Mouse (Mus musculus) CH12.LX (cell line): ENCODE data around the gene Rbm6. TPM values are rescaled to one million over a fixed set of nuclear protein-coding genes. Genes with fewer than 3 reads are reported as not detected.

Source experiments
- DNase-seq: peaks from one replicate; pipeline ENCODE4 v3.0.0-alpha.2; 2013; ENCODE audit errors: extremely low read depth
- H3K27ac ChIP-seq: 2 replicates; pipeline ENCODE4 v1.5.1; 2012; ENCODE audit warnings: low read depth, mild to moderate bottlenecking, control low read depth, moderate library complexity; ENCODE audit not compliant: insufficient read depth
- H3K27me3 ChIP-seq: replicated peaks from 2 replicates; pipeline ENCODE3; 2012; ENCODE audit warnings: inconsistent platforms
- H3K36me3 ChIP-seq, 2 experiments: replicated peaks in 1 of 2; 2 replicates each; pipeline versions ENCODE3 to v1.6.1; 2012; ENCODE audit warnings: inconsistent platforms in 1 of 2, low read length in 1 of 2, mild to moderate bottlenecking in 1 of 2, mixed read lengths in 1 of 2, moderate library complexity in 1 of 2; ENCODE audit not compliant: control insufficient read depth in 1 of 2, insufficient read depth in 1 of 2
- H3K4me1 ChIP-seq, 2 experiments: 2 replicates each; pipeline ENCODE4 v1.6.1; 2012; ENCODE audit warnings: inconsistent platforms in 1 of 2, moderate library complexity in 1 of 2; ENCODE audit not compliant: insufficient read depth in 2 of 2, control insufficient read depth in 1 of 2
- H3K4me2 ChIP-seq: 2 replicates; pipeline ENCODE4 v1.6.1; 2012; ENCODE audit warnings: low read depth, mild to moderate bottlenecking, control low read depth; ENCODE audit not compliant: poor library complexity, insufficient read depth, severe bottlenecking
- H3K4me3 ChIP-seq, 3 experiments: fragments of 150-350 bp in 1 of 3; sonication (generic) in 1 of 3; replicated peaks in 1 of 3; 2 replicates each; pipeline versions ENCODE3 to v1.5.1; 2011 to 2012; ENCODE audit warnings: low read depth in 2 of 3, low read length in 2 of 3, mild to moderate bottlenecking in 2 of 3, moderate library complexity in 2 of 3, control low read depth in 1 of 3, improper control_type of control experiment in 1 of 3, inconsistent platforms in 1 of 3, mixed read lengths in 1 of 3; ENCODE audit not compliant: poor library complexity in 1 of 3
- H3K79me2 ChIP-seq: replicated peaks from 2 replicates; pipeline ENCODE4 v1.6.1; 2012; ENCODE audit warnings: mild to moderate bottlenecking, moderate library complexity; ENCODE audit not compliant: control insufficient read depth, poor library complexity, insufficient read depth, severe bottlenecking; ENCODE audit errors: extremely low read depth
- H3K9ac ChIP-seq: 2 replicates; pipeline ENCODE4 v1.6.1; 2012; ENCODE audit warnings: low read depth, mild to moderate bottlenecking, control low read depth, moderate library complexity; ENCODE audit not compliant: insufficient read depth
- H3K9me3 ChIP-seq: replicated peaks from 2 replicates; pipeline ENCODE3; 2012; ENCODE audit warnings: low read length, inconsistent platforms, mixed read lengths
- BHLHE40 ChIP-seq: IDR thresholded peaks from 2 replicates; pipeline ENCODE4 v1.6.1; 2011; ENCODE audit warnings: mild to moderate bottlenecking, low read depth, low read length, improper control_type of control experiment
- CHD1 ChIP-seq: IDR thresholded peaks from 2 replicates; pipeline ENCODE4 v1.6.1; 2012; ENCODE audit warnings: low read depth, low read length, improper control_type of control experiment, inconsistent platforms
- CHD2 ChIP-seq: IDR thresholded peaks from 2 replicates; pipeline ENCODE4 v1.6.1; 2011; ENCODE audit warnings: low read length, improper control_type of control experiment
- CTCF ChIP-seq, 2 experiments: IDR thresholded peaks in 1 of 2; conservative IDR thresholded peaks in 1 of 2; 2 replicates each; pipeline ENCODE4 v1.5.1; 2011 to 2012; ENCODE audit warnings: low read depth in 2 of 2, low read length in 2 of 2, improper control_type of control experiment in 1 of 2, inconsistent platforms in 1 of 2, mild to moderate bottlenecking in 1 of 2, moderate library complexity in 1 of 2
- E2F4 ChIP-seq: IDR thresholded peaks from 2 replicates; pipeline ENCODE4 v1.6.1; 2011; ENCODE audit warnings: low read depth, low read length, improper control_type of control experiment; ENCODE audit not compliant: insufficient replicate concordance
- ELF1 ChIP-seq: IDR thresholded peaks from 2 replicates; pipeline ENCODE4 v1.6.1; 2014; ENCODE audit warnings: low read depth, mild to moderate bottlenecking, inconsistent platforms, low read length, improper control_type of control experiment
- EP300 ChIP-seq: IDR thresholded peaks from 2 replicates; pipeline ENCODE4 v1.6.1; 2011; ENCODE audit warnings: low read length, improper control_type of control experiment
- ETS1 ChIP-seq: conservative IDR thresholded peaks from 2 replicates; pipeline ENCODE4 v1.6.1; 2012; ENCODE audit warnings: low read depth, mild to moderate bottlenecking, inconsistent platforms, low read length, improper control_type of control experiment, moderate library complexity
- GABPA ChIP-seq: IDR thresholded peaks from 2 replicates; pipeline ENCODE4 v1.6.1; 2012; ENCODE audit warnings: low read depth, low read length, improper control_type of control experiment, inconsistent platforms; ENCODE audit not compliant: insufficient replicate concordance
- HCFC1 ChIP-seq: IDR thresholded peaks from 2 replicates; pipeline ENCODE4 v1.6.1; 2012; ENCODE audit warnings: low read depth, mild to moderate bottlenecking, inconsistent platforms, low read length, improper control_type of control experiment
- IRF4 ChIP-seq: IDR thresholded peaks from 2 replicates; pipeline ENCODE4 v1.6.1; 2014; ENCODE audit warnings: low read depth, mild to moderate bottlenecking, inconsistent platforms, low read length, improper control_type of control experiment
- JUN ChIP-seq: IDR thresholded peaks from 2 replicates; pipeline ENCODE4 v1.6.1; 2011; ENCODE audit warnings: low read depth, mild to moderate bottlenecking, low read length, improper control_type of control experiment, moderate library complexity; ENCODE audit not compliant: insufficient read depth
- JUND ChIP-seq: conservative IDR thresholded peaks from 2 replicates; pipeline ENCODE4 v1.6.1; 2011; ENCODE audit warnings: low read depth, low read length, improper control_type of control experiment
- KAT2A ChIP-seq: IDR thresholded peaks from 2 replicates; pipeline ENCODE4 v1.6.1; 2012; ENCODE audit warnings: low read length, improper control_type of control experiment, inconsistent platforms; ENCODE audit not compliant: insufficient replicate concordance
- MAFK ChIP-seq: IDR thresholded peaks from 2 replicates; pipeline ENCODE4 v1.6.1; 2011; ENCODE audit warnings: low read length, improper control_type of control experiment; ENCODE audit not compliant: insufficient replicate concordance
- MAX ChIP-seq: IDR thresholded peaks from 2 replicates; pipeline ENCODE4 v1.6.1; 2011; ENCODE audit warnings: low read length, improper control_type of control experiment
- MAZ ChIP-seq: IDR thresholded peaks from 2 replicates; pipeline ENCODE4 v1.6.1; 2012; ENCODE audit warnings: low read depth, mild to moderate bottlenecking, inconsistent platforms, low read length, improper control_type of control experiment, moderate library complexity
- MEF2A ChIP-seq: IDR thresholded peaks from 2 replicates; pipeline ENCODE4 v1.6.1; 2014; ENCODE audit warnings: low read depth, mild to moderate bottlenecking, inconsistent platforms, low read length, improper control_type of control experiment, borderline replicate concordance
- MXI1 ChIP-seq: IDR thresholded peaks from 2 replicates; pipeline ENCODE4 v1.6.1; 2011; ENCODE audit warnings: mild to moderate bottlenecking, low read depth, low read length, improper control_type of control experiment
- MYC ChIP-seq: IDR thresholded peaks from 2 replicates; pipeline ENCODE4 v1.6.1; 2011; ENCODE audit warnings: low read depth, mild to moderate bottlenecking, improper control_type of control experiment, low read length
- NELFE ChIP-seq: IDR thresholded peaks from 2 replicates; pipeline ENCODE4 v1.6.1; 2011; ENCODE audit warnings: low read depth, low read length, improper control_type of control experiment
- NRF1 ChIP-seq: IDR thresholded peaks from 2 replicates; pipeline ENCODE4 v1.6.1; 2014; ENCODE audit warnings: low read depth, mild to moderate bottlenecking, inconsistent platforms, low read length, improper control_type of control experiment, moderate library complexity
- PAX5 ChIP-seq: IDR thresholded peaks from 2 replicates; pipeline ENCODE4 v1.6.1; 2012; ENCODE audit warnings: low read length, inconsistent platforms, mixed read lengths
- POLR2A ChIP-seq: IDR thresholded peaks from 2 replicates; pipeline ENCODE4 v1.6.1; 2011; ENCODE audit warnings: low read depth, mild to moderate bottlenecking, improper control_type of control experiment, low read length
- POLR2AphosphoS2 ChIP-seq: IDR thresholded peaks from 2 replicates; pipeline ENCODE4 v1.6.1; 2011; ENCODE audit warnings: low read depth, low read length, improper control_type of control experiment
- RAD21 ChIP-seq: IDR thresholded peaks from 2 replicates; pipeline ENCODE4 v1.6.1; 2011; ENCODE audit warnings: low read depth, mild to moderate bottlenecking, low read length, improper control_type of control experiment, moderate library complexity
- RCOR1 ChIP-seq: conservative IDR thresholded peaks from 2 replicates; pipeline ENCODE4 v1.6.1; 2012; ENCODE audit warnings: low read depth, mild to moderate bottlenecking, inconsistent platforms, low read length, improper control_type of control experiment
- SIN3A ChIP-seq: IDR thresholded peaks from 2 replicates; pipeline ENCODE4 v1.6.1; 2012; ENCODE audit warnings: low read length, improper control_type of control experiment, inconsistent platforms
- SMC3 ChIP-seq: IDR thresholded peaks from 2 replicates; pipeline ENCODE4 v1.6.1; 2011; ENCODE audit warnings: low read depth, low read length, improper control_type of control experiment
- TBP ChIP-seq: conservative IDR thresholded peaks from 2 replicates; pipeline ENCODE4 v1.6.1; 2011; ENCODE audit warnings: low read depth, low read length, improper control_type of control experiment
- TCF12 ChIP-seq: IDR thresholded peaks from 2 replicates; pipeline ENCODE4 v1.6.1; 2014; ENCODE audit warnings: low read depth, mild to moderate bottlenecking, inconsistent platforms, low read length, improper control_type of control experiment
- UBTF ChIP-seq: IDR thresholded peaks from 2 replicates; pipeline ENCODE4 v1.6.1; 2012; ENCODE audit warnings: low read depth, mild to moderate bottlenecking, inconsistent platforms, low read length, improper control_type of control experiment, moderate library complexity
- USF1 ChIP-seq: IDR thresholded peaks from 2 replicates; pipeline ENCODE4 v1.6.1; 2014; ENCODE audit warnings: low read depth, mild to moderate bottlenecking, inconsistent platforms, low read length, improper control_type of control experiment
- USF2 ChIP-seq: conservative IDR thresholded peaks from 2 replicates; pipeline ENCODE4 v1.6.1; 2011; ENCODE audit warnings: low read depth, low read length, improper control_type of control experiment
- ZC3H11A ChIP-seq: IDR thresholded peaks from 2 replicates; pipeline ENCODE4 v1.6.1; 2012; ENCODE audit warnings: low read depth, mild to moderate bottlenecking, inconsistent platforms, low read length, improper control_type of control experiment
- ZKSCAN1 ChIP-seq: IDR thresholded peaks from 2 replicates; pipeline ENCODE4 v1.6.1; 2012; ENCODE audit warnings: low read depth, inconsistent platforms, low read length, improper control_type of control experiment, borderline replicate concordance
- ZMIZ1 ChIP-seq: IDR thresholded peaks from 2 replicates; pipeline ENCODE4 v1.6.1; 2012; ENCODE audit warnings: low read depth, mild to moderate bottlenecking, inconsistent platforms, low read length, improper control_type of control experiment
- ZNF384 ChIP-seq: IDR thresholded peaks from 2 replicates; pipeline ENCODE4 v1.6.1; 2012; ENCODE audit warnings: low read depth, low read length, improper control_type of control experiment, inconsistent platforms
- dilution Hi-C: fragments of 300-500 bp; cut with MboI; formaldehyde crosslinking; loops from 2 replicates; pipeline ENCODE4 v1.14.3; 2020; ENCODE audit warnings: low sequenced_read_pairs; ENCODE audit not compliant: extremely low pct_unique_long_range_greater_than_20kb, extremely low pct_ligation_motif_present
- in situ Hi-C: fragments of 300-500 bp; cut with MboI; formaldehyde crosslinking; loops from 3 replicates; pipeline ENCODE4 v1.14.3; 2019; ENCODE audit warnings: low sequenced_read_pairs, low pct_ligation_motif_present, low pct_unique_long_range_greater_than_20kb, mixed read lengths
- polyA plus RNA-seq: library from polyadenylated mRNA; unstranded; fragments of >175 nt; gene quantifications from 2 replicates; pipeline ENCODE4 v1.2.1, GENCODE M21; 2012; ENCODE audit warnings: low read depth; ENCODE audit not compliant: insufficient read length
- total RNA-seq, 2 experiments: library from RNA; depleted of rRNA; stranded (reverse); fragments of 300-350 nt in 1 of 2; fragments of >200 nt in 1 of 2; gene quantifications; 2 replicates each; pipeline ENCODE4 v1.2.3; 2012 to 2014

Gene Rbm6
- total and polyA plus RNA-seq, 3 experiments: 39.1 to 56.6 (median 43.3) TPM

DNA sequence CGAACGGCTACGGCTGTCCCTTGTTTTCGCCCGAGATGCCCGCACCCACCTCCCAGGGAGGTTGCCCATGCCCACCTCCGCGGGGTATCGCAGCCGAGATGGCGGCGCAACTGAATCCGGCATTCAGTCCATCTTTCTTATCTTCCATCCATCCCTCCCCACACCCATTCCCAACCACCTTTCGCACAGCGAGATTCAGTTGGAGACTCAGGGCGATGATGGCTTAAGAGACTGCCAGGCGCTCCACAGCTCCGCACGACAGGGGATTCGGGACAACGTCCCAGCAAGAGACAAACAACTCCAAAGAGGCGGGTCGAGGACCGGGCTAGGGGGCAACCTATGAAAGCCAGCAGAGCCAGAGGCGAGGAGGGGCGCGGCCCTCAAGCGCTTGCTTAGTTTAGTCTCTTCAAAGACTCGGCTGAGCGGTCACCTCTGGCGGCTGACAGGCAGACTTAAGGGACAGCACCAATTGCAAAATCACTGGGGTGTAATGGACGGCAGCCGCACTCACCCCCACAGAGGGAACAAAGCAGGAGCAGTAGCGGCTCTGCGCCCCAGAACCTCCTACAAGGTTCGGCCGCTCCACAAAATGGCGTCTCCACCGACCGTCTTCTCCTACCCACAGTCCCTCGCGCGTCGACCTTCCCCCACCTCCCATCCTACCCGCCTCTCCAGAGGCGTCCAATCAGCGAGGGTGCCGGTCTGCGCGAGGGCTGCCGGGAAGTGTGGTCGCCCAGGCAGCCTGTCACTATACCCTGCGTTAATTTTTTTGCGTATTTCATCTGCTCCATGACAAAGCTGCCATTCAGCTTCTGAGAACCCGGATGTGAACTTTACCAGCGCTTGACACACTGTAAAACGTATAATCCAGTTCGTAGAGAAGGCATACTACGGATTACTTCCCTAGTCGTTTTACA, 102.4 kb downstream of the Rbm6 start, which contains the start of gene Rbm5:
Gene Rbm5 (minus strand): TSS at position 623 of the 917 bp plus-strand sequence.
- Histone ChIP-seq H3K9me3 (no peaks in the 10 kb centered on the region), H3K27me3 (no peaks in the 10 kb centered on the region), H3K27ac (peak within 1 kb of the TSS; percentile 79), H3K79me2 (peaks cover 33% of the 10 kb centered on the region), H3K4me3 (peak within 1 kb of the TSS; percentile 82 to 98 (median 88)), H3K36me3 (peaks cover 46 to 57% of the 10 kb centered on the region in 2 experiments), H3K4me1 (peaks cover 4 to 19% of the 10 kb centered on the region in 2 experiments; a peak in 3 of 4 replicates)
- in situ Hi-C loops (no loop called here), dilution Hi-C loops (no loop called here)
- TF ChIP-seq BHLHE40: no peak
- no peak for TF ChIP-seq USF1
- no peak for TF ChIP-seq ETS1
- TF ChIP-seq EP300: no peak
- TF ChIP-seq MAX: no peak
- no peak for TF ChIP-seq ZC3H11A
- TF ChIP-seq ELF1: peak; percentile 88
- TF ChIP-seq KAT2A: peak; percentile 80; the same call in 1 of the 2 replicates
- TF ChIP-seq TCF12: peak; percentile 85; the same call in 1 of the 2 replicates
- TF ChIP-seq RCOR1: no peak
- TF ChIP-seq MAZ: no peak
- no peak; the same call in 1 of the 2 replicates for TF ChIP-seq E2F4
- peak; percentile 93 for TF ChIP-seq POLR2AphosphoS2
- TF ChIP-seq MXI1: peak; percentile 64
- TF ChIP-seq GABPA: no peak; the same call in 1 of the 2 replicates
- TF ChIP-seq PAX5: no peak
- TF ChIP-seq POLR2A: peak; percentile 88
- TF ChIP-seq MEF2A: peak; percentile 49; the same call in 1 of the 2 replicates
- TF ChIP-seq MAFK: no peak
- no peak for TF ChIP-seq ZKSCAN1
- peak; percentile 90 for TF ChIP-seq ZMIZ1
- TF ChIP-seq CHD1: peak; percentile 75
- TF ChIP-seq CHD2: no peak
- no peak for TF ChIP-seq JUN
- peak; percentile 80 for TF ChIP-seq SIN3A
- TF ChIP-seq TBP: peak; percentile 84
- peak; percentile 79 for TF ChIP-seq ZNF384
- peak; percentile 90 for TF ChIP-seq HCFC1
- TF ChIP-seq NRF1: peak; percentile 73
- no peak for TF ChIP-seq MYC
- TF ChIP-seq SMC3: no peak
- no peak for TF ChIP-seq USF2
- TF ChIP-seq NELFE: peak; percentile 89
- TF ChIP-seq UBTF: no peak; the same call in 1 of the 2 replicates
- no peak; the same call in 1 of the 2 replicates for TF ChIP-seq IRF4
- no peak for TF ChIP-seq RAD21
- no peak for TF ChIP-seq JUND
- TF ChIP-seq CTCF (conservative IDR thresholded peaks at IDR 0.05 in 1 of 2, IDR thresholded peaks at IDR 0.05 in 1 of 2; ENCODE audit: low read depth in 2 of 2, low read length in 2 of 2): no peak
- TF ChIP-seq, all 38 proteins: peak for 15
- Histone ChIP-seq H3K4me2 (peak within 1 kb of the TSS; percentile 97), H3K9ac (peak within 1 kb of the TSS; percentile 98)
- peak; percentile 93 for DNase-seq
